Mouse (Mus musculus) lung, postnatal 0 days (tissue): Measurements from ENCODE around the gene Ttc6.
A peak's percentile ranks its signal among the peaks of the same experiment; 100 is the strongest.

Source experiments
- CTCF ChIP-seq: IDR thresholded peaks from 2 replicates; pipeline ENCODE4 v1.5.1; 2016; ENCODE audit warnings: antibody characterized with exemption, mild to moderate bottlenecking
- EP300 ChIP-seq: IDR thresholded peaks from 2 replicates; pipeline ENCODE4 v1.6.1; 2016; ENCODE audit warnings: antibody characterized with exemption, mild to moderate bottlenecking, control low read depth

GRCm38 (mm10) chr12:57575931-57576628 lies 12.2 kb downstream of the Ttc6 start:
- TF ChIP-seq EP300, result no peak
- TF ChIP-seq CTCF, result peak; percentile 69
